Mouse (Mus musculus) intestine, embryonic 14.5 days (tissue): Measurements from ENCODE around the gene Bcl11b. TPM values are rescaled to one million over a fixed set of nuclear protein-coding genes. Genes with fewer than 3 reads are reported as not detected.

Experiments used
- ATAC-seq: fragments of 200-750 bp; cut with Nextera tagmentation; replicated peaks from 2 replicates; pipeline ENCODE4 v1.8.0; 2017; ENCODE audit warnings: low read depth, moderate number of reproducible peaks, moderate TSS enrichment, moderate library complexity; ENCODE audit not compliant: low FRiP score, low TSS enrichment
- DNase-seq: peaks from one replicate; pipeline ENCODE4 v3.0.0-alpha.2; 2018; ENCODE audit warnings: low spot score
- H3K27ac ChIP-seq: fragments of 300-500 bp; sonication (generic); 2 replicates; pipeline ENCODE4 v1.5.1; 2014; ENCODE audit warnings: low read depth, mild to moderate bottlenecking, control low read depth
- H3K27me3 ChIP-seq: fragments of 300-500 bp; sonication (generic); replicated peaks from 2 replicates; pipeline ENCODE4 v1.6.1; 2014; ENCODE audit warnings: low read length, control low read depth; ENCODE audit not compliant: control insufficient read depth, insufficient read depth
- H3K36me3 ChIP-seq: fragments of 300-500 bp; sonication (generic); 2 replicates; pipeline ENCODE4 v1.6.1; 2014; ENCODE audit warnings: low read length, control low read depth; ENCODE audit not compliant: control insufficient read depth, insufficient read depth
- H3K4me1 ChIP-seq: fragments of 300-500 bp; sonication (generic); replicated peaks from 2 replicates; pipeline ENCODE4 v1.6.1; 2014; ENCODE audit warnings: low read length, control low read depth, mixed read lengths; ENCODE audit not compliant: control insufficient read depth, insufficient read depth
- H3K4me2 ChIP-seq: fragments of 300-500 bp; sonication (generic); 2 replicates; pipeline ENCODE4 v1.6.1; 2014; ENCODE audit warnings: low read length
- H3K4me3 ChIP-seq: fragments of 300-500 bp; sonication (generic); 2 replicates; pipeline ENCODE4 v1.5.1; 2014; ENCODE audit warnings: low read depth, low read length, control low read depth, mixed read lengths
- H3K9ac ChIP-seq: fragments of 300-500 bp; sonication (generic); 2 replicates; pipeline ENCODE4 v1.6.1; 2014; ENCODE audit warnings: mild to moderate bottlenecking, low read length
- H3K9me3 ChIP-seq: fragments of 300-500 bp; sonication (generic); 2 replicates; pipeline ENCODE4 v1.6.1; 2016; ENCODE audit warnings: low read length, control low read depth; ENCODE audit not compliant: control insufficient read depth
- WGBS: fragments of 180-500 bp; shearing (Covaris S2); extraction: QIAGEN DNeasy Blood & Tissue Kit; methylation state at CpG from one replicate; pipeline ENCODE4 v1.1.7; 2014; 5-methylcytosine and 5-hydroxymethylcytosine counted together
- polyA plus RNA-seq: library from polyadenylated mRNA; unstranded; fragments of >200 nt; fragmentation: Nextera tagmentation; extraction: Ambion mirVana; gene quantifications from 2 replicates; pipeline ENCODE4 v1.2.1, GENCODE M21; 2014

The Bcl11b gene
- polyA plus RNA-seq, 1 experiment from 2014 or later = 8.8 TPM

GRCm38 (mm10) chr12:107973556-107974140 is 29.8 kb downstream of the Bcl11b start:
- ATAC-seq = no peak; the same call in 1 of the 2 replicates
- no peak overlapping the region for H3K4me2 ChIP-seq
- no peak for DNase-seq
- peaks cover 35% of the 10 kb centered on the region for H3K4me1 ChIP-seq
- WGBS = 52% methylated on average over 11 of the region's 11 CpGs
- no peaks in the 10 kb centered on the region for H3K9me3 ChIP-seq
- no peaks in the 10 kb centered on the region; the same call in 1 of the 2 replicates for H3K27me3 ChIP-seq
- H3K9ac ChIP-seq = no peak overlapping the region
- H3K4me3 ChIP-seq = no peak overlapping the region
- H3K36me3 ChIP-seq = no peaks in the 10 kb centered on the region
- no peak overlapping the region for H3K27ac ChIP-seq

GRCm38 (mm10) chr12:107971081-107971780 is 32.2 kb downstream of the Bcl11b start:
- Histone ChIP-seq H3K36me3 (no peaks in the 10 kb centered on the region), H3K4me2 (no peak overlapping the region), H3K4me3 (no peak overlapping the region), H3K9ac (no peak overlapping the region), H3K27me3 (no peaks in the 10 kb centered on the region), H3K27ac (no peak overlapping the region), H3K4me1 (peaks cover 17% of the 10 kb centered on the region), H3K9me3 (no peaks in the 10 kb centered on the region)
- no peak for DNase-seq
- WGBS = 74% methylated on average over 12 of the region's 12 CpGs
- no peak for ATAC-seq

GRCm38 (mm10) chr12:107970637-107971036 is 32.8 kb downstream of the Bcl11b start:
- WGBS = 64% methylated on average over 12 of the region's 12 CpGs
- no peak overlapping the region for H3K9ac ChIP-seq
- no peaks in the 10 kb centered on the region for H3K27me3 ChIP-seq
- ATAC-seq (no peak), DNase-seq (no peak)
- H3K27ac ChIP-seq = no peak overlapping the region
- H3K4me1 ChIP-seq = peaks cover 14% of the 10 kb centered on the region
- no peak overlapping the region for H3K4me2 ChIP-seq
- H3K4me3 ChIP-seq = no peak overlapping the region
- no peaks in the 10 kb centered on the region for H3K36me3 ChIP-seq
- no peaks in the 10 kb centered on the region for H3K9me3 ChIP-seq

- no peak overlapping the region for H3K4me3 ChIP-seq
- no peak for DNase-seq
- H3K4me2 ChIP-seq = no peak overlapping the region
- H3K9me3 ChIP-seq = no peaks in the 10 kb centered on the region
- H3K27me3 ChIP-seq = no peaks in the 10 kb centered on the region
- H3K36me3 ChIP-seq = no peaks in the 10 kb centered on the region
- no peak for ATAC-seq
- no peak overlapping the region for H3K9ac ChIP-seq
- H3K4me1 ChIP-seq = peaks cover 14% of the 10 kb centered on the region
- WGBS = 62% methylated on average over 18 of the region's 18 CpGs
- no peak overlapping the region for H3K27ac ChIP-seq
These were observed 33.5 kb downstream of the Bcl11b start for GRCm38 (mm10) chr12:107969841-107970371.

- Histone ChIP-seq H3K4me2 (no peak overlapping the region), H3K4me1 (peaks cover 11% of the 10 kb centered on the region), H3K36me3 (no peaks in the 10 kb centered on the region), H3K27me3 (no peaks in the 10 kb centered on the region), H3K27ac (no peak overlapping the region), H3K4me3 (no peak overlapping the region), H3K9ac (no peak overlapping the region), H3K9me3 (no peaks in the 10 kb centered on the region)
- no peak for ATAC-seq
- no peak for DNase-seq
- WGBS = 86% methylated on average over 8 of the region's 8 CpGs
These were observed 34.3 kb downstream of the Bcl11b start for GRCm38 (mm10) chr12:107969126-107969525.

GRCm38 (mm10) chr12:107968331-107968730 is 35.1 kb downstream of the Bcl11b start:
- Histone ChIP-seq H3K36me3 (no peaks in the 10 kb centered on the region), H3K9me3 (no peaks in the 10 kb centered on the region), H3K4me3 (no peak overlapping the region), H3K27me3 (no peaks in the 10 kb centered on the region), H3K4me1 (peaks cover 9% of the 10 kb centered on the region), H3K27ac (no peak overlapping the region), H3K9ac (no peak overlapping the region), H3K4me2 (no peak overlapping the region)
- ATAC-seq (no peak), DNase-seq (no peak)
- WGBS = 86% methylated on average over 3 of the region's 3 CpGs

- Histone ChIP-seq H3K4me3 (no peak overlapping the region), H3K4me1 (peaks cover 12% of the 10 kb centered on the region), H3K4me2 (no peak overlapping the region), H3K9me3 (no peaks in the 10 kb centered on the region), H3K27ac (no peak overlapping the region), H3K36me3 (no peaks in the 10 kb centered on the region), H3K27me3 (no peaks in the 10 kb centered on the region), H3K9ac (no peak overlapping the region)
- no peak for ATAC-seq
- DNase-seq = no peak
- WGBS = 90% methylated on average over 7 of the region's 7 CpGs
These were observed 36.4 kb downstream of the Bcl11b start for GRCm38 (mm10) chr12:107967026-107967425.

- Histone ChIP-seq H3K4me1 (peaks cover 29% of the 10 kb centered on the region), H3K9me3 (no peaks in the 10 kb centered on the region), H3K27ac (no peak overlapping the region), H3K9ac (no peak overlapping the region), H3K36me3 (no peaks in the 10 kb centered on the region), H3K4me3 (no peak overlapping the region), H3K27me3 (no peaks in the 10 kb centered on the region), H3K4me2 (no peak overlapping the region)
- DNase-seq = no peak
- 79% methylated on average over 12 of the region's 12 CpGs for WGBS
- ATAC-seq = no peak
These were observed 38.3 kb downstream of the Bcl11b start for GRCm38 (mm10) chr12:107965103-107965502.
